Mouse (Mus musculus) inflammation-experienced regulatory T-cells, adult 6 months (primary cell): ENCODE measurements around the gene Smim24. TPM values are rescaled to one million over a fixed set of nuclear protein-coding genes. Genes with fewer than 3 reads are reported as not detected.
A peak's percentile ranks its signal among the peaks of the same experiment; 100 is the strongest.

Experiments
- ATAC-seq: one replicate; pipeline ENCODE4 v1.8.0; 2017
- polyA plus RNA-seq, 3 experiments: library from polyadenylated mRNA; unstranded; fragments of 100-300 nt; shearing (Covaris generic); gene quantifications; one replicate each; pipeline ENCODE4 v1.2.1; 2017

Smim24 gene
- polyA plus RNA-seq, 3 experiments from 2014 or later: 4.4 to 10.7 (median 9.8) TPM

DNA sequence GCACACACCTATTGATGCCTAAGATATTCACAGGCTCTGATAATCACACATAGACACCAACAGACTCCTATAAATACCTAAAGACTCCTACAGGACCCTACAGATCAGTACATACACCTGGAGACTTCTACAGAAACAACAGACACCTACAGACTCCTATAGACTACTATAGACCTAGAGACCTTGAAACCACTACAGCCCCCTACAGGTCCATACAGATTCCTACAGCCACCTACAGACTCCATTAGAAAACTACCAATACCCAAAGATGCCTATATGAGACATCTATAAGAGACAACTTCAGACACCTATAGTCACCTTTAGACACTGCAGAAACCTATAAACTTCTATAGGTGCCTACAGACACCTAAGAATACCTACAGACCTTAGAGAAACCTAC, 48.2 kb downstream of the Smim24 start:
- ATAC-seq: peak; percentile 69

Other genes starting within 250 kb of the Smim24 start
- 10 to 100 TPM; 15.4 to 21.5 (median 17.1) TPM for gene Pias4, start 225.1 kb upstream of the Smim24 start, polyA plus RNA-seq
- 1,000 to 10,000 TPM in 1 of 3 experiments, 100 to 1,000 TPM in 2; 925 to 1,158 (median 972) TPM for gene Eef2, start 216.4 kb upstream of the Smim24 start, polyA plus RNA-seq
- 1 to 10 TPM; 3.1 to 5.4 (median 3.6) TPM for gene Dapk3, start 210.0 kb upstream of the Smim24 start, polyA plus RNA-seq
- not detected for gene 4930442H23Rik, start 209.2 kb upstream of the Smim24 start, polyA plus RNA-seq
- gene Nmrk2, start 191.0 kb upstream of the Smim24 start, polyA plus RNA-seq: under 1 TPM in 2 of 3 experiments, not detected in 1; 0.17 to 0.28 TPM
- 10 to 100 TPM in 1 of 3 experiments, 1 to 10 TPM in 2; 4.8 to 12.6 (median 5.1) TPM for gene Atcay, start 162.2 kb upstream of the Smim24 start, polyA plus RNA-seq
- gene Zfr2, start 159.9 kb upstream of the Smim24 start, polyA plus RNA-seq: 1 to 10 TPM in 1 of 3 experiments, under 1 TPM in 2; 0.20 to 1.0 (median 0.37) TPM
- 10 to 100 TPM; 30.1 to 68.1 (median 64.4) TPM for gene Matk, start 140.1 kb upstream of the Smim24 start, polyA plus RNA-seq
- gene Mrpl54, start 126.1 kb upstream of the Smim24 start, polyA plus RNA-seq: 100 to 1,000 TPM; 111 to 148 (median 127) TPM
- gene Apba3, start 126.1 kb upstream of the Smim24 start, polyA plus RNA-seq: 10 to 100 TPM in 2 of 3 experiments, 1 to 10 TPM in 1; 9.9 to 12.4 (median 12.3) TPM
- gene Tjp3, start 101.5 kb upstream of the Smim24 start, polyA plus RNA-seq: 1 to 10 TPM; 1.7 to 3.2 (median 1.9) TPM
- gene Pip5k1c, start 100.1 kb upstream of the Smim24 start, polyA plus RNA-seq: 10 to 100 TPM; 10.7 to 15.9 (median 14.4) TPM
- gene Cactin, start 71.9 kb upstream of the Smim24 start, polyA plus RNA-seq: 1 to 10 TPM; 2.9 to 6.5 (median 4.1) TPM
- gene Tbxa2r, start 64.3 kb upstream of the Smim24 start, polyA plus RNA-seq: 10 to 100 TPM in 2 of 3 experiments, 1 to 10 TPM in 1; 10.0 to 21.7 (median 17.0) TPM
- gene Gipc3, start 49.8 kb upstream of the Smim24 start, polyA plus RNA-seq: under 1 TPM in 1 of 3 experiments, not detected in 2; 0.12 TPM
- 10 to 100 TPM; 17.1 to 20.4 (median 17.8) TPM for gene Hmg20b, start 42.6 kb upstream of the Smim24 start, polyA plus RNA-seq
- 1 to 10 TPM; 1.6 to 2.1 (median 1.9) TPM for gene Mfsd12, start 35.6 kb upstream of the Smim24 start, polyA plus RNA-seq
- 1 to 10 TPM in 1 of 3 experiments, under 1 TPM in 2; 0.26 to 1.7 (median 0.96) TPM for gene 4930404N11Rik, start 27.2 kb upstream of the Smim24 start, polyA plus RNA-seq
- gene Fzr1, start 14.5 kb upstream of the Smim24 start, polyA plus RNA-seq: 10 to 100 TPM; 10.7 to 27.1 (median 13.4) TPM
- gene Dohh, start 8.6 kb upstream of the Smim24 start, polyA plus RNA-seq: 10 to 100 TPM in 2 of 3 experiments, 1 to 10 TPM in 1; 9.2 to 17.9 (median 10.9) TPM
- gene Gm48551, start 8.6 kb upstream of the Smim24 start, polyA plus RNA-seq: 1 to 10 TPM in 2 of 3 experiments, under 1 TPM in 1; 0.60 to 1.9 (median 1.1) TPM
- gene Gm48552, start 4.0 kb upstream of the Smim24 start, polyA plus RNA-seq: 1 to 10 TPM in 1 of 3 experiments, not detected in 2; 3.1 TPM
- gene Nfic, start 62.6 kb downstream of the Smim24 start, polyA plus RNA-seq: 10 to 100 TPM; 13.8 to 17.2 (median 15.0) TPM
- gene Celf5, start 89.7 kb downstream of the Smim24 start, polyA plus RNA-seq: 1 to 10 TPM; 1.1 to 1.4 (median 1.2) TPM
- gene Ncln, start 103.3 kb downstream of the Smim24 start, polyA plus RNA-seq: 10 to 100 TPM; 34.3 to 41.1 (median 36.9) TPM
- gene S1pr4, start 107.1 kb downstream of the Smim24 start, polyA plus RNA-seq: 10 to 100 TPM; 49.1 to 93.2 (median 50.3) TPM
- 100 to 1,000 TPM in 1 of 3 experiments, 10 to 100 TPM in 2; 23.1 to 102 (median 24.3) TPM for gene Gna15, start 131.2 kb downstream of the Smim24 start, polyA plus RNA-seq
- 10 to 100 TPM; 26.5 to 29.4 (median 28.7) TPM for gene Gna11, start 152.1 kb downstream of the Smim24 start, polyA plus RNA-seq
- gene Aes, start 166.4 kb downstream of the Smim24 start, polyA plus RNA-seq: 100 to 1,000 TPM in 2 of 3 experiments, 10 to 100 TPM in 1; 82.5 to 118 (median 109) TPM
- 1 to 10 TPM in 2 of 3 experiments, not detected in 1; 1.4 TPM for gene Tle2, start 181.5 kb downstream of the Smim24 start, polyA plus RNA-seq
- gene Tle6, start 208.0 kb downstream of the Smim24 start, polyA plus RNA-seq: 1 to 10 TPM in 2 of 3 experiments, under 1 TPM in 1; 0.99 to 1.9 (median 1.7) TPM
- gene BC025920, start 213.2 kb downstream of the Smim24 start, polyA plus RNA-seq: 1 to 10 TPM in 2 of 3 experiments, under 1 TPM in 1; 0.69 to 5.2 (median 4.1) TPM
- 10 to 100 TPM; 23.3 to 26.7 (median 24.3) TPM for gene Sirt6, start 234.7 kb downstream of the Smim24 start, polyA plus RNA-seq
- gene Ankrd24, start 235.5 kb downstream of the Smim24 start, polyA plus RNA-seq: 1 to 10 TPM in 1 of 3 experiments, under 1 TPM in 2; 0.72 to 1.3 (median 0.90) TPM